Mouse (Mus musculus): ENCODE results near the gene Aspscr1. TPM values are rescaled to one million over a fixed set of nuclear protein-coding genes. Genes with fewer than 3 reads are reported as not detected.
A peak's percentile ranks its signal among the peaks of the same experiment; 100 is the strongest.

Aspscr1 gene
- polyA plus RNA-seq, 1 experiment from 2014 or later: 144 TPM

GRCm38 (mm10) chr11:120629341-120629730, 43.4 kb upstream of the Aspscr1 start:
- WGBS: 71% methylated on average over 23 of the region's 23 CpGs
- Histone ChIP-seq H3K9me3 (replicated peaks; ENCODE audit: control insufficient read depth, low read length, poor library complexity, severe bottlenecking) (no peaks in the 10 kb centered on the region), H3K4me1 (ENCODE audit: control insufficient read depth, insufficient read depth, low read length) (peaks cover 35% of the 10 kb centered on the region), H3K9ac (ENCODE audit: low read depth, low read length) (no peak overlapping the region), H3K27me3 (ENCODE audit: control insufficient read depth, insufficient read depth, low read depth, low read length) (no peaks in the 10 kb centered on the region), H3K4me3 (ENCODE audit: low read depth, low read length) (no peak overlapping the region), H3K27ac (ENCODE audit: low read length) (no peak overlapping the region), H3K4me2 (ENCODE audit: low read length) (no peak overlapping the region), H3K36me3 (ENCODE audit: control insufficient read depth, insufficient read depth, low read length) (peaks cover 6% of the 10 kb centered on the region)
- ATAC-seq: no peak

GRCm38 (mm10) chr11:120629911-120630310, 42.9 kb upstream of the Aspscr1 start:
- H3K9me3 ChIP-seq (replicated peaks; ENCODE audit: control insufficient read depth, low read length, poor library complexity, severe bottlenecking): no peaks in the 10 kb centered on the region
- WGBS: 30% methylated on average over 7 of the region's 7 CpGs
- no peak overlapping the region for H3K4me3 ChIP-seq (ENCODE audit: low read depth, low read length)
- H3K9ac ChIP-seq (ENCODE audit: low read depth, low read length): no peak overlapping the region
- no peak for ATAC-seq
- no peak overlapping the region for H3K27ac ChIP-seq (ENCODE audit: low read length)
- no peaks in the 10 kb centered on the region for H3K27me3 ChIP-seq (ENCODE audit: control insufficient read depth, insufficient read depth, low read depth, low read length)
- no peak overlapping the region for H3K4me2 ChIP-seq (ENCODE audit: low read length)
- H3K36me3 ChIP-seq (ENCODE audit: control insufficient read depth, insufficient read depth, low read length): peaks cover 6% of the 10 kb centered on the region
- H3K4me1 ChIP-seq (ENCODE audit: control insufficient read depth, insufficient read depth, low read length): peaks cover 35% of the 10 kb centered on the region

- H3K27ac ChIP-seq (ENCODE audit: low read length): no peak overlapping the region
- H3K4me3 ChIP-seq (ENCODE audit: low read depth, low read length): no peak overlapping the region
- no peak overlapping the region for H3K9ac ChIP-seq (ENCODE audit: low read depth, low read length)
Measured at GRCm38 (mm10) chr11:120630401-120630871, 42.3 kb upstream of the Aspscr1 start.

GRCm38 (mm10) chr11:120630881-120631725, 41.7 kb upstream of the Aspscr1 start:
- Histone ChIP-seq H3K9ac (ENCODE audit: low read depth, low read length) (0 out of 2 replicates have a peak overlapping the region, but pooled peaks have one; percentile 30), H3K27ac (ENCODE audit: low read length) (no peak overlapping the region), H3K4me3 (ENCODE audit: low read depth, low read length) (no peak overlapping the region), H3K36me3 (ENCODE audit: control insufficient read depth, insufficient read depth, low read length) (peaks cover 6% of the 10 kb centered on the region), H3K4me1 (ENCODE audit: control insufficient read depth, insufficient read depth, low read length) (peaks cover 29% of the 10 kb centered on the region), H3K4me2 (ENCODE audit: low read length) (peak overlapping the region; percentile 93; the same call in 1 of the 2 replicates), H3K27me3 (ENCODE audit: control insufficient read depth, insufficient read depth, low read depth, low read length) (no peaks in the 10 kb centered on the region), H3K9me3 (replicated peaks; ENCODE audit: control insufficient read depth, low read length, poor library complexity, severe bottlenecking) (no peaks in the 10 kb centered on the region)
- 40% methylated on average over 7 of the region's 7 CpGs for WGBS
- no peak for ATAC-seq

More at GRCm38 (mm10) chr11:120630401-120630871, 42.3 kb upstream of the Aspscr1 start:
- 38% methylated on average over 5 of the region's 5 CpGs for WGBS
- H3K9me3 ChIP-seq (replicated peaks; ENCODE audit: control insufficient read depth, low read length, poor library complexity, severe bottlenecking): no peaks in the 10 kb centered on the region
- peaks cover 31% of the 10 kb centered on the region for H3K4me1 ChIP-seq (ENCODE audit: control insufficient read depth, insufficient read depth, low read length)
- peaks cover 6% of the 10 kb centered on the region for H3K36me3 ChIP-seq (ENCODE audit: control insufficient read depth, insufficient read depth, low read length)
- no peak overlapping the region for H3K4me2 ChIP-seq (ENCODE audit: low read length)
- no peaks in the 10 kb centered on the region for H3K27me3 ChIP-seq (ENCODE audit: control insufficient read depth, insufficient read depth, low read depth, low read length)
- no peak for ATAC-seq

- no peak overlapping the region for H3K27ac ChIP-seq (ENCODE audit: low read length)
- peak overlapping the region; percentile 93 for H3K4me2 ChIP-seq (ENCODE audit: low read length)
- 67% methylated on average over 4 of the region's 4 CpGs for WGBS
- H3K9me3 ChIP-seq (replicated peaks; ENCODE audit: control insufficient read depth, low read length, poor library complexity, severe bottlenecking): no peaks in the 10 kb centered on the region
- no peaks in the 10 kb centered on the region for H3K27me3 ChIP-seq (ENCODE audit: control insufficient read depth, insufficient read depth, low read depth, low read length)
- peaks cover 29% of the 10 kb centered on the region for H3K4me1 ChIP-seq (ENCODE audit: control insufficient read depth, insufficient read depth, low read length)
- ATAC-seq: no peak
- H3K4me3 ChIP-seq (ENCODE audit: low read depth, low read length): peak overlapping the region; percentile 93
- H3K36me3 ChIP-seq (ENCODE audit: control insufficient read depth, insufficient read depth, low read length): peaks cover 6% of the 10 kb centered on the region
- H3K9ac ChIP-seq (ENCODE audit: low read depth, low read length): peak overlapping the region; percentile 89
Measured at GRCm38 (mm10) chr11:120631726-120632448, 40.9 kb upstream of the Aspscr1 start.

GRCm38 (mm10) chr11:120632559-120633519, 39.9 kb upstream of the Aspscr1 start:
- Histone ChIP-seq H3K4me3 (ENCODE audit: low read depth, low read length) (peak overlapping the region; percentile 93), H3K36me3 (ENCODE audit: control insufficient read depth, insufficient read depth, low read length) (peaks cover 4% of the 10 kb centered on the region), H3K9me3 (replicated peaks; ENCODE audit: control insufficient read depth, low read length, poor library complexity, severe bottlenecking) (no peaks in the 10 kb centered on the region), H3K9ac (ENCODE audit: low read depth, low read length) (peak overlapping the region; percentile 89), H3K4me2 (ENCODE audit: low read length) (peak overlapping the region; percentile 93), H3K27ac (ENCODE audit: low read length) (peak overlapping the region; percentile 86), H3K4me1 (ENCODE audit: control insufficient read depth, insufficient read depth, low read length) (peaks cover 29% of the 10 kb centered on the region), H3K27me3 (ENCODE audit: control insufficient read depth, insufficient read depth, low read depth, low read length) (no peaks in the 10 kb centered on the region)
- under 1% methylated on average over 107 of the region's 116 CpGs for WGBS
- peak; percentile 80 for ATAC-seq

GRCm38 (mm10) chr11:120633520-120634343, 39.0 kb upstream of the Aspscr1 start, which contains the start of gene Mafg:
Gene Mafg, minus strand, starts transcription at chr11:120633600.
- H3K9me3 ChIP-seq (replicated peaks; ENCODE audit: control insufficient read depth, low read length, poor library complexity, severe bottlenecking): no peaks in the 10 kb centered on the region
- ATAC-seq: peak; percentile 91
- H3K4me2 ChIP-seq (ENCODE audit: low read length): peak within 1 kb of the TSS; percentile 93
- H3K27ac ChIP-seq (ENCODE audit: low read length): peak within 1 kb of the TSS; percentile 86
- WGBS: 10% methylated on average over 58 of the region's 58 CpGs
- peaks cover 4% of the 10 kb centered on the region for H3K36me3 ChIP-seq (ENCODE audit: control insufficient read depth, insufficient read depth, low read length)
- H3K4me3 ChIP-seq (ENCODE audit: low read depth, low read length): peak within 1 kb of the TSS; percentile 93
- peak within 1 kb of the TSS; percentile 89 for H3K9ac ChIP-seq (ENCODE audit: low read depth, low read length)
- peaks cover 29% of the 10 kb centered on the region for H3K4me1 ChIP-seq (ENCODE audit: control insufficient read depth, insufficient read depth, low read length)
- no peaks in the 10 kb centered on the region for H3K27me3 ChIP-seq (ENCODE audit: control insufficient read depth, insufficient read depth, low read depth, low read length)

- Histone ChIP-seq H3K4me3 (ENCODE audit: low read depth, low read length) (no peak overlapping the region), H3K9ac (ENCODE audit: low read depth, low read length) (no peak overlapping the region), H3K4me1 (ENCODE audit: control insufficient read depth, insufficient read depth, low read length) (peaks cover 27% of the 10 kb centered on the region), H3K4me2 (ENCODE audit: low read length) (no peak overlapping the region), H3K36me3 (ENCODE audit: control insufficient read depth, insufficient read depth, low read length) (no peaks in the 10 kb centered on the region), H3K9me3 (replicated peaks; ENCODE audit: control insufficient read depth, low read length, poor library complexity, severe bottlenecking) (no peaks in the 10 kb centered on the region), H3K27ac (ENCODE audit: low read length) (no peak overlapping the region), H3K27me3 (ENCODE audit: control insufficient read depth, insufficient read depth, low read depth, low read length) (no peaks in the 10 kb centered on the region)
- WGBS: 69% methylated on average over 5 of the region's 5 CpGs
- no peak for ATAC-seq
Measured at GRCm38 (mm10) chr11:120634810-120635209, 38.0 kb upstream of the Aspscr1 start.

Measured in midbrain, embryonic 16.5 days (tissue).